Mouse (Mus musculus): ENCODE data around the gene Vgll4.
A peak's percentile ranks its signal among the peaks of the same experiment; 100 is the strongest.

Vgll4 gene

DNA sequence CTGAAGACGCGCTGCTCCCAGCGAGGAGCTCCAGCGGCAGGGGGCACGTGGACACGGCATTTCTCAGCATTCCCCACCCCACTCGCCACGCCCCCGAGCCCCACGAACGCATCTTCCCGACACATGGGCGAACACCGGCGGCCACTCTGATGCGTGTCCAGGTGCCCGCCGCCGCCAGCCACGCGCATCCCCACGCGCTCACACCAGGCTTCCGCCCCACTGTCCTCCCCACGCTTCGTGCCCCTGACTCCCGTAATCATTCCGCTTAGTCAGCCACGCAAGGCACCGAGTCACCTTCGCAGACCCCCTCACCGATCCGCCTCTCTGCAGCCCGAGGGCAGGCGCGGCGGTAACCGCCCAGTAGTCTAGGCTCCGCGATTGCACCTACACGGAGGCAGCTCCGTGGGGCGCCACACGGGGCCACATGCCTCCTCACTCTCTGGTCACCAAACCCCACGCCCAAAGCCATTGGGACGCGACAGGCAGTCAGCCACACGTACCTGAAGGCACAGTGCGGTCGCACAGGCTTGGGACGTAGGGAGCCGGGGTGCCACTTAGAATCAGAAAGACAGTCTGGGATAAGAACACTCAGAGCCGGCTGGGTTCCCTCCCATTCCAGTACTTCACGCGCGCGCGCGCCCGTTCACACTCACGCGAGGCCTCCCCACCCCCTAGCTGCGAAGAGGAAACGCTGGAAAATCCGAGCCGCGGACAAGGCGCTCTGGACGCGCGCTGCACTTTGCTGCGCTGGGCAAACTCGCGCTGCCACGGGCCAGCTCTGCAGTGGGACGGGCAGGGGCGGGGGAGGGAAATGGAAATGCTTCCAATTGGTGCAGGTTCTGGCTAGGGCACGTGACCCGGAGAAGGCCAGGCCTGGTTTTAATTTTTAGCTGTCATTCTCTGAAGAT, at the start of gene Vgll4:
Gene Vgll4, minus strand, starts transcription at position 782 of the 908 bp plus-strand sequence.
- DNase-seq = peak; percentile 44

- DNase-seq = no peak
These were observed 45.7 kb upstream of the Vgll4 start for GRCm38 (mm10) chr6:115015461-115015860.

DNA sequence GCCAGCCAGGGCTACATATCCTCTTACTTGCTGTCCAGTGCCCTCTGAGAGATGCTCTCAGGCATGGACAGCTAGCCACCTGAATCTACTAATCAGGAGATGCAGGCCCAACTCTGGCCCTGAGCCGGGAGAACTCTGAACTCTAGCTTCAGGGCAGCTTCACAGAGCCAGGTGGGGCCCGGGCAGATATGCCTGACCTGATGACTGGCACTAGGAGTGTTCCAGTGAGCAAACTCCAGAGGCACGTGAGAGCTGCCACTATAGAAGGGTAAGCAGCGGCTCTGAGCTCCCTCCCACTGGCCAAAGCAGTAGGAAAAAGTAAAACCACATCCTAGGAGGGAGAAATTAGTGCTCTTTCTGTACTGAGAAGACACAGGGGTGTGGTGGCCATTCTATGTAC, 43.8 kb upstream of the Vgll4 start:
- DNase-seq = no peak

DNA sequence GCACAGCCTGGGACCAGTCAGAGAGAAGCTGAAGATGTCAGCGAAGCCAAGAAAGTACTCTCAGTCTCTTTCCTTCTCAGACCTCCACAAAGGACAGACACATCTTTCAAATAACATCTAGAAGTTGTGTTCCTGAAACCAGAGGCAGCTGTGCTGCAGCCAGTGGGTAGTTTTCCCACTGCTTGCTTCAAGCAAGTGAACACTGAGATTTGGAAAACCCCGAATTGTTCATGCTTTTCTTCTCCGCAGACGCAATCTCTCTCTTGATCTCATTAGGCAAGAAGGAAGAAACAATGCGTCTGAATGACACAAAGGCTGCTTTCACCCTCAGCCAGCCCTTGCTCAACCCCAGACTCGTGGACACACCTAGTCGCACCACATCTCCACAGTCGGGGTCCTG, 42.0 kb upstream of the Vgll4 start:
- no peak for DNase-seq

DNA sequence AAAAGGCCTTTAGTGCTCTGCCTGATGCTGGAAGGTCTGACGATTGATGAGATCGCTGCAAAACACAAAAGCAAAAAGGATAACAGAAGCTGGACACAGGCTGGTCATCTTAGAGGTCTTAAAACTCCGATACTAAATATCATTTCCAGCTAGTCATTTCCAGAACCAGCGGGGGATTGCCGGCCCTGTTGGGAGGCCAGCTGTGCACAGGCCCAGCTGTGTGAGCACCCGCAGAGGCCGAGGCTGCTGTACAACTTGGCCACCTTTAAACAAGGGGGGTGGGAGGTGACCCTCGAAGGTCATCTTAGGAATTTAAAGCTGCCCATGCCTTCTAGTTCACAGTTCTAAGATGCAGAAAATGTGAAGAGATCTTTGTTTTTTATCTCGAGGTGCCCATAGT, 41.0 kb upstream of the Vgll4 start:
- no peak for DNase-seq

DNA sequence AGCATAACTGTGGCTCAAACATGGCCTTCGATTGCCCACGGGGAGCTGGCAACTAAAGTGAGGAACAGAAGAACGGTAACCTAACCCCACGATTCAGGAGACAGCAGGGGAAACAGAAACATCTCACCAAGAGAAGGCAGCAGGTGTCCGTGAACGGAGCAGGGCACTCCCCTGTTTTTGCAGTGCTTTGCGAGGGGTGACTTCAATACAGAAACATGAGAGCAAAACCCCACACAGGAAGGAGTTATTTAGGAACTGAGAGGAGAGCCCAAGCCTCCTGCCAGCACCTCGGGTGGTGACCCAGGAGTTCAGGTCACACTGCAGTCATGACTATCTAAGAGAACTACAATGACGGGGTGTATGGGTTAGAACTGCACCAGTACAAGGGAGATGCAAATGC, 40.5 kb upstream of the Vgll4 start:
- DNase-seq = no peak

DNA sequence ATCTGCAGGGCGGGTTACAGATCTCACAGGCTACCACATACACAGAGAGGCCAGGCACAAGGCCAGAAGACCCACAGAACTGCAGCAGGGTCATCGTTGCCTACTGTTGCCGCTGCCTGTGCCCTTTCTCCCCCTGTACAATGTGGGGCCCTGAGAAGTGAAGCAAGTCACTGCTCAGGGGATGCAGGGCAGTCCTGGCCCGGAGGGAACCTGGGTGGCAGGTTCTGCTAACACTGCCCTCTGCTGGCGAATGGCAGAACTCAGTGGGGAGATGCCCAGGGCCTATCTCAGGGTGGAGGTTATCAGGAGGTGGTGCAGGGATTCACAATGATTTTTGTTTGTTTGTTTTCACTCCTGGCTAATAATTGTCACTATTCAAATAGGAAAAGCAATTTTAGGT, 37.9 kb upstream of the Vgll4 start:
- peak; percentile 89 for DNase-seq

GRCm38 (mm10) chr6:115006948-115007347, 37.2 kb upstream of the Vgll4 start:
- no peak for DNase-seq

DNA sequence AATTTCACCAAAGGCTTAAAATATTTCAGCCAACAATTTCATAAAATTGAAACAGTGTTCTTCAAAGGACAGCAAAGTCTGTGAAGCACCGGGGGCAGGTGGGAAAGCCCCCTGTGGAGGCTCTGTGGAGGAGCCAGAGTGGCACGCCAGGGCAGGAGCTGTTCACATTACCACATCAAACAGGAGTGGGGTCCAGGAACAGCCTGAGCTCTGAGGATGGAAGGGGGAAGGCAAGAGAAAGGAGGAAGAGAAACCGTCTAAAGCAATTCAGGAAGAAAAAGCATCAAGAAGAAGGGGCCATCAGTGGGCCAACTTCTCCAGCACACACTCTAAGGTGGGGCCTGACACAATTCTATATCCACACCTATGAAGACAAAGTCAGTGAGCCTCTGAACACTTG, 36.3 kb upstream of the Vgll4 start:
- DNase-seq = no peak

DNA sequence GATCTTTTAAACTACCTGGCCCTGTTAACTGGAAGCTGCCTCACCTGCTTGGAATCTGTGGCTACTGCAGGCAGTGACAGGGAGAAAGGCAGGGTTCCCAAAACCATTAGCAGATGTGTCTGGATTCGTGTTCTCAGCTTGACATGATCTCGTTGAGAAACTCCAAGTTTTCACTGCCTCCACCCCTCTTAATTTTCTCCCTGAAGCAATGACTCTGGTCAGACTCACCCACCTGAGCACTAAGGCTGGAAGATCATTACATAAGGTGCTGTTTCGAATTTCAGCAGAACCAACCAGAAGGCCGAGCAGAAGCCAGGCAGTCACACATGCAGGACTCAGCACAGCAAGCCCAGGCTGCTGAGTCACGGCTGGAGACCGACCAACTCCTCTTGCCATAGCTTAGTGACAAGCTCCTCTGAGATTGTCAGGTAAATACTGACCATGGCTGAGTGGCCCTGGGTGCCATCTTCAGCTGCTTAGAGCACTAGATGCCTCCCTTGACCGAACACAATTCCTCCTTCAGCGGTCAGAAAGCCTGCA, 35.6 kb upstream of the Vgll4 start:
- no peak for DNase-seq

- DNase-seq = no peak
These were observed 34.8 kb upstream of the Vgll4 start for GRCm38 (mm10) chr6:115004636-115005035.

- DNase-seq = no peak
These were observed 28.7 kb upstream of the Vgll4 start for GRCm38 (mm10) chr6:114998374-114999031.

DNA sequence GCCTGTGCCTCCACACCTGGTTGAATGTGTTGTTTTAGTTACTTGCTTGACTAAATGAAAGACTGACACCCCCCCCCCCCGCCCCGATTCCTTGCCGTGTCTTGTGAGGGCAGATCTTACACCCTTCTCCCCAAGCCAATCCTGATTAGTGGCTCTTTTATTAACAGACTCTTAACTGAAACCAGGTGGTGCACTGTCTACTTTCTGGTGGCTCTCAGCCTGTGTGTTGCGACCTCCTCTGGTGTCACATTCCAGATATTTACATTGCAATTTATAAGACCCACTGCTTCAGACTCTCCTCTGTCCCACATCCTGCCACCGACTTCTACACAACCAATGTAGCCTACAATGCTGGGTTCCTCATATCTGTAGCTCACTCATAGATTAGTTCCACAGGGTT, 27.7 kb upstream of the Vgll4 start:
- no peak for DNase-seq

DNA sequence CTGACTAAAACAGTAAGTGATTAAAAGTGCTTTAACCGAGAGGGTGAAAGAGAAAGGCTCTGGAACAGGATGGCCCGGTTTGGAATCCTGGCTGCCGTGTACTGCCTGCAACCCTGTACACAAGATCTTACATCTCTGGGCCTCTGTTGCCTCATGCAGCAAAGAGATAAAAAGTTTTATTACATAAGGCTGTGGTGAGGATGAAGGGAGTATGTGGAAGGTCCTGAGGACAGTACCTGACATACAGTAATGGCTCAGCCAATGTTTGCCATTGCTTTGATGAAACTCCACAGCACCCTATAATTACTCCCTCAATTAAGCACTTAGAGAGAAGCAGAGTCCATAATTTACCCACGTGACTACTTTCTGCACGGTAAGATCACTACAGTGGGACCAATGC, 27.1 kb upstream of the Vgll4 start:
- DNase-seq = no peak

DNA sequence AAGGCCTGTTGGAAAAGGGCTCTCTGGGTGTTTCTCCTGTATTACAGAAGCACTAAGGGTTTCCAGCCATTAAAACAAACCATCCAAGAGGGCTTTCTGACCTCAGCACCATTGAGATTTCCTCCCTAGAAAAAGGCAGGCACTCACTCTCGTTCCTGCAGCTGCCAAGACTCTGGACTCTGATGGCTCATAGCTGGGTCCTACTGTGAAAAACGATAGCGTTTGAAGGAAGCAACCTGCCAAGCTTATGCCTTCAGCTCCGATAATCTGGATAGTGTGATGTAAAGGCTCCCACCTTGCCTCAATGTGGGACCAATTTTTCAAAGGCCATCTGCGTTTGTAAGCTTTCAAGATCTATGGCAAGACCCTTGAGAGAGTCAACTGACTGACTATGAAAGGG, 24.3 kb upstream of the Vgll4 start:
- DNase-seq = no peak

GRCm38 (mm10) chr6:114993659-114994058, 23.9 kb upstream of the Vgll4 start:
- no peak for DNase-seq

GRCm38 (mm10) chr6:114991909-114992308, 22.1 kb upstream of the Vgll4 start:
- DNase-seq = no peak

DNA sequence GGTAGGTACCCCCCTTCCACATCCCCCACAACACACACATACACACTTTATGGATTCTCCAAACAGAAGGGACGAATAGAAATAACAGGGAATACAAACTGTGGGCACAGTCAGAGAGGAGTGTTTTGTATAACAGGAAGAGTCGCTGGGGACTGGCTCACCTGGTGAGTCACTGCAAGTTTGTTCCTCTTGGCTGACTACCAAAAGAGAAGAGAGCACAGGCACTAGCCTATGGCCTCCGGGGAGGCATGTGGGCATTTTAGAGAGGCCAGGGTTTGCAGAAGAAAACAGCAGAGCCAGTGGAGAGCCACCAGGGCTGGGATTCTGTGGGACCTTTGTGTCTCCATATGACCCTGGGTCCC, 18.8 kb upstream of the Vgll4 start:
- DNase-seq = no peak

DNA sequence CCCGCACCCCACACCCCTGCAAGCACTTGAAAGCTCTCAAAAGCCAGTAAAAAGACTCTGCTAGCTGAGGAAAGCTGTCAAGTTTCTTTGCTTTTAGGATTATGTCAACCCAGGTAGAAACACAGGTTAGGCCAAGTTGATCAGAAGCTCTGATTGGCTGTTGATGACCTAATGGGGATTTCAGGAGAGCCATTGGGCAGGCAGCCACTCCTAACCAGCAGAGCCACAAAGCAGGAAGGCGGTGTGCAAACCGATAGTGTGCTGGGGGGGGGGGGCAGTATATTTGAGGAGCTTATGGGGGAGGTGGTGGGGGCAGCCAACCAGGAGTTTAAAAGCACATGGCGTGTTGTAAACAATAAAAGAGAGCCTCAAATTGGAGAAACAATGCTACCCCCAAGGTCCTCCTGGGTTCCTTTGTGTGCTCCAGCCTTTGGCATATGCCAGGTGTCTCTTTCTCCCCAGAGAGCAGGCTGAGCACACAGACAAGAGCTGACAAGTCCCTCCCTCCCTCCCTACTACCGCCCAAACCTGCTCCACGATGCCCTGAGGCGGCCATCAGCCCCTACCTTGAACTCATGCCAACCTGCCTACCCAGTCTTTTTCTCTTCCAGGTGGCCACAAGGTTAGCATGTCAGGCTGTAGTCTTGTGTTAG, 18.3 kb upstream of the Vgll4 start:
- DNase-seq = no peak

- no peak for DNase-seq
These were observed 12.9 kb upstream of the Vgll4 start for GRCm38 (mm10) chr6:114982671-114983070.

DNA sequence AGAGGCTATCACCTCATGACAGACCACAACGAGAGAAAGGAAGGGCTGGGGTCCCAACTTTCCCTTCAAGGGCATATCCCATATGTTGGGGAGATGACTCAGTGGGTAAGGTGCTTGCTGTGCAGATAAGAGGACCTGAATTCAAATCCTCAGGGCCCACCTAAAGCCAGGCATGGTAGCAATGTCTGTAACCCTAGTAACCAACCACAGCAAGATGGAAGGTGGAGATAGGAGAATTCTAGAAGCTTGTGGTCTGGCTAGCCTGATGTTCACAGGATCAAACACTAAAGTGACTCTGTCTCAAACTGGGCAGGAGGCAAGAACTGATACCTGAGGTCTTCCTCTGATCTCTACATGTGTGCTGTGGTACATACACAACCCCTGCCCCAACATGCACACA, 9.9 kb upstream of the Vgll4 start:
- DNase-seq = no peak

- DNase-seq = no peak
These were observed 7.2 kb upstream of the Vgll4 start for GRCm38 (mm10) chr6:114976915-114977419.

DNA sequence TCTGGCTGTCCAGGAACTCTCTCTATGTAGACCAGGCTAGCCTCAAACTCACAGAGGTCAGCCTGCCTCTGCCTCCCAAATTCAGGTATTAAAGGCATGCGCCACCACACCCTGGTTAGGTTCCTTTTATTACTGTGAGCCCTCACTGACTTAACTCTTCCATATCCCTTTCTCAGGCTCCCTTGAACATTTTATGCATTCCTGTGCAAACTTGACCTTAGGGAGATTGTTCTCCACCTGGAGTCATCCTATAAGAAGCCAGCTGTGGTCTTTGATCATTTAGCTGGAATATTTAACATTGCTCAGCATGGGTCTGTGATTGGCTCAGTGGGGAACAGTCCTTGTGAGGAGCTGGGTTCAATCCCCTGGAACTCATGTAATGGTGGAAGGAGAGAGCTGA, 4.5 kb upstream of the Vgll4 start:
- no peak for DNase-seq

DNA sequence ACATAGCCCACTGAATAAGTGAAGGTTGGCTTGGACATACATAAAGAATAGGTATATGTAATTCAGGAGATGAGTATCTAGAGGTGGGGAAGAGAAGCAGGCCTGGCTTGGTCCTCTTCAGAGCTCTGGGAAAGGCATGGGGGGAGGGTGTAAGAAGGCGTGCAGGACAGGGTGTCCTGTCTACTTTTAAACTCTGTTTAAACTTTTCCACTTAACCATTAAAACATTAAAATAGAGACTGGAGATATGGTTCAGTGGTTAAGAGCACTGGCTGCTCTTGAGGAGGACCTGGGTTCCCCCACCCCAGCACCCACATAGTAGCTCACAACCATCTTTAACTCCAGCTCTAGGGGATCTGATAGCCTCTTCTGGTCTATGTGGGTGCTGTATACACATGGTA, 3.2 kb upstream of the Vgll4 start:
- no peak for DNase-seq

All from thymus, postnatal 4 days (tissue).